Mouse (Mus musculus): Measurements from ENCODE around the gene Hoxc9.
A peak's percentile ranks its signal among the peaks of the same experiment; 100 is the strongest.

The Hoxc9 gene

DNA sequence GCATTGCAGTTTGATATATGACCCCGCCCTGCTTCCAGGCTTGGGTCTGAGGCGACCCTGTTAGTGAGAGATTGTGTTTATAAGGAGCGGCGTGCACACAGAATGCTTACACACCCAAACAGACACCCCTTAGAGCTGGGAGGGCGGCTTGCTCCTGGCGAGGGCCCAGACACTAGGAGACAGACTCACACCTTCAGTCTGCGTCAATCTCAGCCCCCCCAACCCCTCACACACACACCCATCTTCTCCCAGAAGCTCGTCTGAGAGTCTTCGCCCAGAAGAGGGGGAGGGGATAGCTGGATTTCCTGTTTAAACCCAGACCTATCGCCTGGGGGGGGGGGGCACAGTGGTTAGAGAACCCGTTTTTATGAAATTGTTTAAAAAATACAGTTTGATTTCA, 23.7 kb downstream of the Hoxc9 start:
- no peak for DNase-seq (ENCODE audit: low spot score)

DNA sequence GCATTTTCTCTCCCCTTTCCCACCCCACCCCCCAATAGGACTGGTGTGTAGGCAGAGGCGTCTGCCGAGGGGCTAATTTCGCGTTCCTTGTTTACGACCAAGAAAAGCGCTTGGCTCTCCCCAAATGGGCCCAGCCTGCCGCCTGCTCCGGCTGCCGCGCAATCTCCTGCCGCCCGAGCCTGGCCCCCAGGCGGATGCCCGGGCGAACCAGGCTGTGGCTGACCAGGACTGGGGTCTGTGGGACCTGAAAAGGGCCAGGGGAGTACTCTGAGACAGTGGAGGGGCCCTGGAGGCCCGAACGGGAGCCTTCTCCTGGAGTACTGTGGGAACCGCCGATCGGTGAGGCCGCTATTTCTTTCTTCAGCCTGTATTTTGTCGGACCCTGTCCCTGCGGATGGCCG, 24.3 kb downstream of the Hoxc9 start:
- DNase-seq (ENCODE audit: low spot score), result no peak

DNA sequence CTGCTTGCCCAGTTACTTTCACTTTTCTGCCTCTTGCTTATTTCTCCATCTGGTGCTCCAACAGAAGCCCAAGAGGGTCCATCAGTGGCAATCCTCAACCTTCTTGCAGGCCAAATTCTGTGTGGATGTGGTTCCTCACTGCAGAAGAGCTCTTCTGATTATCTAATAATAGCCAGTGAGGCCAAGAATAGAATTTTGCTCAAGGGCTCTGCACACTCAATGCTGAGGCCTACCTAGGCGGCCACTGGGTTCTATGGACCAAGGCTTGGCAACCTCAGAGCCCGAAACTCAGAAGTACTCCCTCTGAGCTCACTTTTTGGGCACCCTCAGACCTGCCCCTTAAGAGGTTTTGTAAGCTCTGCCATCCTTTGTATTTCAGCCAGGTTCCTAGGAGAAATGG, 25.1 kb downstream of the Hoxc9 start:
- DNase-seq (ENCODE audit: low spot score), result no peak

DNA sequence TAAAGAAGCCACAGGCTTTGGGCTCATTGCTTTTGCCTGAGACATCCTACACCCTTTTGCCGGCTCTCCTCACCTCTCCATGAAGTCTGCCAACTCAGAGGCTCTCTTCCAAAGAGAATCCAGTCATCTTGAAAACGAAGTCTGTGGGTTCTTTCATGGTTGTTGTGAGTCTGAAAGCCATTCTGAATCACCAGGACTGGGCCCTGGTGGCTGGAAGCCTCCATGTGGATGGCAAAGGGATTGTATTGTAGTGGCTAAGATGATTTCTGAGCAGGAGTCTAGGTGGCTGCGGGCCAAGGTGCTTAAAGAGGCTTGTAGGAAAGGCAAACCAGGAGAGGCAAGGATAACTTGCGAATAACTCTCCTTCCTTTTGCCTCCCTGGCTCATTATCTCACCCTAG, 25.9 kb downstream of the Hoxc9 start:
- DNase-seq (ENCODE audit: low spot score), result no peak

GRCm38 (mm10) chr15:103002821-103003448, 26.7 kb downstream of the Hoxc9 start:
- no peak for DNase-seq (ENCODE audit: low spot score)

GRCm38 (mm10) chr15:103005308-103005707, 29.1 kb downstream of the Hoxc9 start:
- DNase-seq (ENCODE audit: low spot score), result no peak

DNA sequence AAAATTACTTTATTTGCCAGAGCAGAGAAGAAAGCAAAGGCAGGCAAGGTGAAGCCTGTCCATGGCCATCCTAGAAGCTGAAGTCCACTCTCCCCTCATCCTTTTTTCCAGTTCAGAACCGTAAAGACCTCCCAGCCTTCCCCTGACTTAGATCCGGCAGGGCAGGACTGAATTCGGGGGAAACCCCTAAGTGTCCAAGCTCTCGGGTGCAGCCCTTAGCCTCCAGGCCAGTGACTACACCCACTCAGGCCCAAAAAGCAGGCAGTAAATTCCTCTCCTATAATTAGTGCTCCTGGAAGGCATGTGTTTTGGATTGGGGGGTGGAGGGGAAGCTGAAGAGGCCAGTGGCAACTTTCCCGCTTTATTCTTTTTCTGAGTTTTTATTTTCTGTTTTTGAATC, 29.6 kb downstream of the Hoxc9 start:
- DNase-seq (ENCODE audit: low spot score), result no peak

DNA sequence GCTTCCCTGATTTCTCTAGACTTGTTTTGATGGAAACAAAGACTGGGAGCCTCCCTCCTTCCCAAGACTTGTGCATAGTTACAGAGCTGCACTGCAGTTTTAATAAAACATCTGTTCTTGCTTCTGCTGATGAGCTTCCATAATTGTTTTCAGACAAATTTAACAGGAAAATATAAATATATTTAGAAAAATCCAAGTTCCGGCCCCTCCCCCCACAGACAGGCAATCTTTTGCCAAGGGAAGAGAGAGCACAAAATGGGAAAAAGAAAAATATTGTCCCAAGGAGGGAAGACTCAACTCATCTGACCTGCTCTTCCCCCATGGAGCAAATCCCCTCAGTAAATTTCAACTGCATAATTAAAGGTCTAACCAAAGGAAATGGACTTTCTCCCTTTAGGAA, 30.1 kb downstream of the Hoxc9 start:
- no peak for DNase-seq (ENCODE audit: low spot score)

GRCm38 (mm10) chr15:103009265-103010111, 33.2 kb downstream of the Hoxc9 start:
- peak; percentile 39 for DNase-seq (ENCODE audit: low spot score)

DNA sequence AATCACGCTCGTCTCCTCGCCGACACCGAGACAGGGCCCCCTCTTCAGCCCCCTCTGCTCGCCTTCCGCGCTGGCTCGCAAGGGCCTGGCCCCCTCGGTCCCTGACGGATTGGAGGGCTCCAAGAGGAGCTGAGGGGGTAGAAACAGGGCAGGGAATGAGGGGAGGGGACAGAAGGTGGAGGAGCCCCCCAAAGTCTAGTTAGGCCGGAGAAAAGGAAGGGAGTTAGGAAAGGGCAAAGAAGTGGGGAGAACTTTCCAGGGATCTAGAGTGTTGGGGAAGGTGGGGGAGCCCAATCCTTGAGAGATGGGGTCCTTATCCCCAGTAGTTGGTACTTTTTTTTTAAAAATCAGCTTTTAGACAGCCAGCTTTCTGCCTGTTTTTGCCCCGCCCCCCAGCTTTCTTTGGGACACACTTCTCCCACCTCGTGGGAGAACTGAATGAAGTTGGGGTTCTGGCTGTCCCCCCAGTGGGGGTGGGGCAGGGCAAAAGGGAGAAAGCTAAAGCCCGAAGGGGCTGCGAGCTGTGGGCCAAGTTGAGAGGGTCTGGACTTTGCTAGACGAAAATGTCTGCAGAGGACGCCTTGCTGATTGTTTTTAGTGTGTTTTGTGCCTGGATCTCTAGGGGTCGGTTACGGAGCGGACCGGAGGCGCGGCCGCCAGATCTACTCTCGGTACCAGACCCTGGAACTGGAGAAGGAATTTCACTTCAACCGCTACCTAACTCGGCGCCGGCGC, 34.0 kb downstream of the Hoxc9 start:
- peak; percentile 18 for DNase-seq (ENCODE audit: low spot score)

GRCm38 (mm10) chr15:103010847-103011555, 34.8 kb downstream of the Hoxc9 start:
- peak; percentile 32 for DNase-seq (ENCODE audit: low spot score)

DNA sequence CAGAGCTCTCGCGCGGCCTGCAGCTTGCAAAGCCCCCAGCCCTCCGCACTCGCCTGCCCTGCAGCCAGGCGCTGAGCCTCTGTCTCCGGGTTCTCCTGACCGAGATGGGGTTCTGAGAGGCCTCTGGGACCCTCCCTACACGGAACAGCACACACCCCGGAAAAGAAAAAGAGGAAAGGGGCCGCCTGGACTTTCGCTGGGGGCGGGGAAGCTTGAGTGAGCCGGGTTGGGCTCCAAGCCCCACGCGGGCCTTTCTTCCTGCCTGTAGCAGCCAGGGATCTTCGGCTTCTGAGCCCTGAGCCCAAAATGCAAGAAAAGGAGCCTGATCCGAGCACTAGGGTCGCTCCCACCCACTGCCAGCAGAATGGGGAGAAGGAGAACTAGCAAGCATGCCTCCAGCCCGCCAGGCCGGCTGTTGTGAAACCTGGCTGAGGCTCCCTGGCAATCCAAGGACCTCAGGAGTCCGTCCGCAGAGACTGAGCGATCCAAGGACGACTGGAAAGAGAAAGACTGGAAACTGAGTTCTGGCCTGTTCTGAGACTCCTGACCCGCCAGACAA, 35.8 kb downstream of the Hoxc9 start:
- DNase-seq (ENCODE audit: low spot score), result peak; percentile 25

GRCm38 (mm10) chr15:103013238-103013984, 37.2 kb downstream of the Hoxc9 start:
- peak; percentile 74 for DNase-seq (ENCODE audit: low spot score)

DNA sequence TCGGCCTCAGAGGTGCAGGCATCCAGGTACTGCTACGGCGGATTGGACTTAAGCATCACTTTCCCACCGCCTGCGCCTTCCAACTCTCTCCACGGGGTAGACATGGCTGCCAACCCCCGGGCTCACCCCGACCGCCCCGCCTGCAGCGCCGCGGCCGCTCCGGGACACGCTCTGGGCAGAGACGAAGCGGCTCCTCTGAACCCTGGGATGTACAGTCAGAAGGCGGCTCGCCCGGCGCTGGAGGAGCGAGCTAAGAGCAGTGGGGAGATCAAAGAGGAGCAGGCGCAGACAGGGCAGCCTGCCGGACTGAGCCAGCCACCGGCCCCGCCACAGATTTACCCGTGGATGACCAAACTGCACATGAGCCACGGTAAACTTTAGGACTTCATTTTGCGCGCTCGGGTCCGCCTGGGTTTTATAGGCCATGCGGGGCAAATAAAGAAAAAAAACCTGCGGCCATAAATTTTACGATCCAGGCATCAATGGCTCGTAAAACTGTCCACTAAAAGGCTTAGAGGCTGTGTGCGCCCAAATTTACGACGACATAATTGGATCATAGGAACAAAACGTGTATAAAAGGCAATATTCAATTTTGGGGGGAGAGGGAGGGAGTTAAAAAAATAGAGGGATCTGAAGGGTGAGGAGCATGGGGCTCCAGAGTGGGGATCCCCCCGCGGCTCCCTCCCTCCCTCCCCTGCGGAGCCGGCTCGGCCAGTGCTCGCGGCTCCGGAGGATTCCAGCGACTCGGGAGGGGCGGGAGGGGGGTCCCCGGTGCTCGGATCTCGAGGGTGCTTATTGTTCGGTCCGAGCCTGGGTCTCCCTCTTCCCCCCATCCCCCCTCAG, 38.1 kb downstream of the Hoxc9 start:
- peak; percentile 70 for DNase-seq (ENCODE audit: low spot score)

DNA sequence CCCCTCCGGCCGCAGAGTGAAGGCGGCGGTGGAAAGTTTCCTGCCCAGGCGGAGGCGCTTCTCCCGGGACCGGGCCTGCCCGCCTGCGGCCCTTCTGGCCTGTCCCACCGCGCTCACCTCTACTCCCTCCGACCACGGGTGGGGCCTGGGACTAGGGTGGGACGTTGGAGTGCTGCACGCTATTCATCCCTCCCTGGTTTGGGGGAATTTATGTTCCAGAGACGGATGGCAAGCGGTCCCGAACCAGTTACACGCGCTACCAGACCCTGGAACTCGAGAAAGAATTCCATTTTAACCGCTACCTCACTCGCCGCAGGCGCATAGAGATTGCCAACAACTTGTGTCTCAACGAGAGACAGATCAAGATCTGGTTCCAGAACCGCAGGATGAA, 38.8 kb downstream of the Hoxc9 start:
- DNase-seq (ENCODE audit: low spot score), result no peak

- no peak for DNase-seq (ENCODE audit: low spot score)
These were observed 39.3 kb downstream of the Hoxc9 start for GRCm38 (mm10) chr15:103015406-103016166.

- DNase-seq (ENCODE audit: low spot score), result no peak
These were observed 42.4 kb downstream of the Hoxc9 start, which contains the start of gene Hoxc4 for GRCm38 (mm10) chr15:103018636-103019035. TSS of gene Hoxc4 (plus strand) at chr15:103018934.

DNA sequence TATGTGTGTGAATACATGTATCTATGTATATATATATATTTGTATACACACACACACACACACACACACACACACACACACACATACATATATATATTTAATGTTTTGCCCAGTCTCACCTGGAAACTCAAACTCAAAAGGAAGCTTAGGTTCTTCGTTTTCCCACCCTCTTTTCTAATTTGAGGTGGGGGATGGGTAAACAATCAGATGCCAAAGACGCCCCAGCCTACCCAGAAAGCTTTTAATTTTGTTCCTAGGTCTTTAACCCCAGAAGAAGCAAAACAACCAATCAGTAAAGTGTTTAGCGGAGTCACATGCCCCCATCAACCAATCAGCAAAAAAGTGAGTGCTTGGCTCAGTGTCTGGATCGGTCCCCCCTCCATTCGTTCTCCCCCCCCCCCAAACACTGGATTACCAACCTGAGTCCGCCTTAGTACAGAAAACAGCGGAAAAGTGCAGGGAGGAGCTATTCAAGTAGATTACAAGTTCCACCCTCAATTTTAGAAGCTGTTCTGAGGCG, 44.7 kb downstream of the Hoxc9 start:
- no peak for DNase-seq (ENCODE audit: low spot score)

DNA sequence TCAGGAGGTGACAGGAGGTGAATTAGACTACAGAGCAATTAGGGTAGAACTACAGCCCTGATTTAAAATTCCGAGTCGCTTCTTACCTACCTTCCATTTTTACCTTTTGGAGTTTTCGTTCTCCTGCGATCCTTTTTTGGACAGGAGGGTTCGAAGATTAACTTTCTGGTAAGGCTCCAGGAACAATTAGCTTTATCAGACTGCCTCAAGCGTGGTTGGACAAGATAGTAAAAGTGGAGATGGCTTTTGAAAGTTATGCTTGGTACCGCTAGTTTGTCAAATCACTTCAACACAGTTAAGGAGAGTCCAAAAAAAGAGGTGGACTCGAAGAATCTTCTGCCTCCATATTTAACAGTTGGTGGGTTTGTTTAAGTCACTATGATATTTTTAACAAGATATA, 45.3 kb downstream of the Hoxc9 start:
- DNase-seq (ENCODE audit: low spot score), result no peak
